Mouse (Mus musculus) embryonic facial prominence, embryonic 11.5 days (tissue): ENCODE data around the gene Hnrnph1. TPM values are rescaled to one million over a fixed set of nuclear protein-coding genes. Genes with fewer than 3 reads are reported as not detected.

ENCODE experiments used
- ATAC-seq: fragments of 200-750 bp; cut with Nextera tagmentation; replicated peaks from 2 replicates; pipeline ENCODE4 v1.8.0; 2017; ENCODE audit warnings: low read depth; ENCODE audit not compliant: insufficient number of reproducible peaks, low FRiP score, low TSS enrichment
- DNase-seq: peaks from one replicate; pipeline ENCODE4 v3.0.0-alpha.2; 2015; ENCODE audit warnings: low spot score
- H3K27ac ChIP-seq: fragments of 300-500 bp; sonication (generic); replicated peaks from 2 replicates; pipeline ENCODE4 v1.5.1; 2014; ENCODE audit warnings: mild to moderate bottlenecking, low read depth, low read length, control low read depth
- H3K27me3 ChIP-seq: fragments of 300-500 bp; sonication (generic); 2 replicates; pipeline ENCODE4 v1.6.1; 2014; ENCODE audit warnings: mild to moderate bottlenecking, low read length, moderate library complexity, mixed read lengths; ENCODE audit not compliant: control insufficient read depth, insufficient read depth
- H3K36me3 ChIP-seq: fragments of 300-500 bp; sonication (generic); replicated peaks from 2 replicates; pipeline ENCODE4 v1.6.1; 2014; ENCODE audit warnings: low read depth, mild to moderate bottlenecking, low read length, moderate library complexity, mixed read lengths; ENCODE audit not compliant: control insufficient read depth, insufficient read depth
- H3K4me1 ChIP-seq: fragments of 300-500 bp; sonication (generic); 2 replicates; pipeline ENCODE4 v1.6.1; 2014; ENCODE audit warnings: low read length, mixed read lengths; ENCODE audit not compliant: control insufficient read depth, insufficient read depth
- H3K4me2 ChIP-seq: fragments of 300-500 bp; sonication (generic); 2 replicates; pipeline ENCODE4 v1.6.1; 2014; ENCODE audit warnings: low read depth, mild to moderate bottlenecking, control low read depth, low read length, moderate library complexity
- H3K4me3 ChIP-seq: fragments of 300-500 bp; sonication (generic); 2 replicates; pipeline ENCODE4 v1.5.1; 2014; ENCODE audit warnings: low read depth, low read length, control low read depth
- H3K9ac ChIP-seq: fragments of 300-500 bp; sonication (generic); replicated peaks from 2 replicates; pipeline ENCODE4 v1.6.1; 2014; ENCODE audit warnings: mild to moderate bottlenecking, control low read depth, low read length
- H3K9me3 ChIP-seq: fragments of 300-500 bp; sonication (generic); replicated peaks from 2 replicates; pipeline ENCODE4 v1.6.1; 2016; ENCODE audit warnings: mild to moderate bottlenecking, low read length, inconsistent platforms, mixed read lengths; ENCODE audit not compliant: control insufficient read depth
- WGBS: fragments of 180-500 bp; shearing (Covaris S2); extraction: QIAGEN DNeasy Blood & Tissue Kit; methylation state at CpG from one replicate; pipeline ENCODE4 v1.1.7; 2014; 5-methylcytosine and 5-hydroxymethylcytosine counted together
- polyA plus RNA-seq: library from polyadenylated mRNA; unstranded; fragments of >200 nt; fragmentation: Nextera tagmentation; extraction: Ambion mirVana; gene quantifications from 2 replicates; pipeline ENCODE4 v1.2.1, GENCODE M21; 2014

Gene Hnrnph1
- polyA plus RNA-seq, 1 experiment from 2014 or later = 855 TPM

DNA sequence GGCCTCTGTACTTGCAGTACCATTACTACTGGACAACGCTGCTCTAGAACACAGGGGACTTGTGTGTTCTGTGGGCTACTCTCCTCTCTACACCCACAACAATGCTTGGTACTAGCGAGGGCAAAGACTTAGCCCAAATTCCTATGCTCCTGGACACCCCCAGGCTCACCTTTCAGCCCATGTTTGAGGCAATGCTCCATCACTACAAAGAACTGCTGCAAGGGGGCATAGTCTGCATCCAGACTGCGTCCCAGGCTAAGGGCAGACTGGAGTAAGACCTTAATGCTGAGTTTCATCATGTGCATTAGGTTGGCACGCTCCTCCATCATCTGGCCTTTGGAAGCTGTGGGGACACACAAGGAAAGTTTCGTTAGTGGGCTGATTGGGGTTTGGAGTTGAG, 44.7 kb downstream of the Hnrnph1 start:
- no peaks in the 10 kb centered on the region for H3K9me3 ChIP-seq
- no peak for DNase-seq
- H3K4me2 ChIP-seq = peak overlapping the region; percentile 67
- 46% methylated on average over 5 of the region's 5 CpGs for WGBS
- H3K9ac ChIP-seq = peak overlapping the region; percentile 60
- H3K27ac ChIP-seq = no peak overlapping the region
- ATAC-seq = 0 out of 2 replicates have a peak, but pooled peaks have one; percentile 5
- H3K36me3 ChIP-seq = no peaks in the 10 kb centered on the region
- peak overlapping the region; percentile 37 for H3K4me3 ChIP-seq
- no peaks in the 10 kb centered on the region for H3K4me1 ChIP-seq
- H3K27me3 ChIP-seq = no peaks in the 10 kb centered on the region

DNA sequence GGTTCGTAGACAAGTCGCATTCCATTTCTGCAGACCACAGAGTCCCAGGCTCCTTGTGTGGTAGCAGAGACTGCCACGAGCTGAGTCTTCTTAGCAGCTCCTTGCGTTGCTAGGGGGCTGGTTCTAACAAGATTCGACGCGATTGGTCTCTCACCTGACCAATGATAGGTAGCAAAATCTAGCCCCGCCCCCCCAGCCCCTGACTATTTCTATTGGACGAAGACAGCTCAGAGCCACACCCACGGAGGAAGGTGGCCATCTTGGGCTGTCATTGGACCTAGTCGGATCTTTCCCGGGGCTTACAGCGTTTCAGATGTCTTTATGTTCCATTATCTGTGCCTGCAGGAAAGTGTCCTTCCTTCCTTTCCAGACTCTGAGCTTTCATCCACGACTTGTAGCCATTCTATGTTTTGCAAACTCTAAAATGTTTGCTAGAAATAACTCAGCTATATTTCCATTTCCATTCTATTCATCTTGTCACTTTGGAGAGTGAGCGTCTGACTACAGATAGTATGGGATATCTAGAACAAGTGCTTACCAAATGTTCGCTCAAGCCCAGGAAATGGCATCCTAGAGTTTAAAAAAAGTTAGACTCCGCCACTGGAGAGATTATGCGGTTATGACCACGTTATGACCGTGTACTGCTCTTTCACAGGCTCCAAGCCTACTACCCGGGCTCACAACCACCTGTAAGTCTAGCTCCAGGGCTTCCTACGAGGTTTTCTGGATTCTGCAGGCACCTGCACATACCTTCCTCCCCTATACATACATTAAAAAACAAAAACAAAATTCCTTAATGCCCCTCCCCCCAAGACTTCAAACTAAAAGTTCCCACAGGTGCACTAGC, 45.4 kb downstream of the Hnrnph1 start:
- peak overlapping the region; percentile 37 for H3K4me3 ChIP-seq
- no peak overlapping the region for H3K27ac ChIP-seq
- H3K4me1 ChIP-seq = no peaks in the 10 kb centered on the region
- H3K9me3 ChIP-seq = no peaks in the 10 kb centered on the region
- DNase-seq (peak; percentile 96), ATAC-seq (peak; percentile 95)
- H3K9ac ChIP-seq = peak overlapping the region; percentile 60
- WGBS = 27% methylated on average over 22 of the region's 22 CpGs
- H3K4me2 ChIP-seq = peak overlapping the region; percentile 67
- H3K36me3 ChIP-seq = no peaks in the 10 kb centered on the region
- no peaks in the 10 kb centered on the region for H3K27me3 ChIP-seq

GRCm38 (mm10) chr11:50426056-50426455, 49.3 kb downstream of the Hnrnph1 start:
- DNase-seq (no peak), ATAC-seq (no peak)
- Histone ChIP-seq H3K4me2 (no peak overlapping the region), H3K4me3 (no peak overlapping the region), H3K27ac (no peak overlapping the region), H3K4me1 (no peaks in the 10 kb centered on the region), H3K36me3 (no peaks in the 10 kb centered on the region), H3K9ac (no peak overlapping the region), H3K27me3 (no peaks in the 10 kb centered on the region), H3K9me3 (no peaks in the 10 kb centered on the region)
- WGBS = 90% methylated on average over 4 of the region's 4 CpGs

DNA sequence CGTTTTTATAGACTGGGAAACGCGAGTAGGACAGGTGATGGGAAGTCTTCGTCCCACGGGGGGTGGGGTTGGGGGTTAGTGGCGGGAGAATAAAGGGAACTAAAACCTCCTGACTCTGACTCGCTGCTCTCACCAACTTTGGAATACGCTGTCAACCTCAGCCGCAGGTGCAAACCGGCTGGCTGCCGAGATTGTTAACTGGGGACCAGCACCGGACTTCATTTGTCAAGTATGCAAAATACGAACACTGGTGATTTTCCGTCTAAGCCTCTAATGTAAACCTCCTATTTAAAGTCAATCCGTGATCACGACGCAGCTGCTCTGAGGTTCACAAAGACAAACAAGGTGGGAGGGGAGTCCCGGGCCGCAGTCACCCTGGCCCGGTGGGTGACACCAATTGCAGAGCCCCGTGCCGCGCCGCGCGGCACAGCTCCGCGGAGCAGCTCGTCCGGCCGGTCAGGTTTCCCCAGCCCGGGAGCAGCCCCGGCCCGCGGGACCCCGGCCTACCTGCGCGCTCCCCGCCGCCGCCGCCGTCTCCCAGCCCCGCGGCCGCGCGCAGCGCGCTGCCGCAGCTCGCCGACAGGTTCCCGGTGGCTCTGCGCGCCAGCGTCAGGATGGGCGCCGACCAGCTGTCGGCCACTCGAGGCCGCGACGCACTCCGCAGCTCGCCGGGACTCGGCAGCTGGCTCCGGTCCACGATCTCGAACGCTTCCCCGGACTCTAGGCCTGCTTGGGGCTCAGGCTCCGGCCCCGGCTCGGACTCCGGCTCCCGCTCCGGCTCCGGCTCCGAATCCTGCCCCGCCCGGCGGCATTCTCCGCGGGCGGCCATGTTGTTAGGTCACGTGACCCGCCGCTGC, 53.7 kb downstream of the Hnrnph1 start, which contains the start of gene Rufy1:
TSS of gene Rufy1 (minus strand) at position 849 of the 857 bp plus-strand sequence.
- under 1% methylated on average over 69 of the region's 90 CpGs for WGBS

DNA sequence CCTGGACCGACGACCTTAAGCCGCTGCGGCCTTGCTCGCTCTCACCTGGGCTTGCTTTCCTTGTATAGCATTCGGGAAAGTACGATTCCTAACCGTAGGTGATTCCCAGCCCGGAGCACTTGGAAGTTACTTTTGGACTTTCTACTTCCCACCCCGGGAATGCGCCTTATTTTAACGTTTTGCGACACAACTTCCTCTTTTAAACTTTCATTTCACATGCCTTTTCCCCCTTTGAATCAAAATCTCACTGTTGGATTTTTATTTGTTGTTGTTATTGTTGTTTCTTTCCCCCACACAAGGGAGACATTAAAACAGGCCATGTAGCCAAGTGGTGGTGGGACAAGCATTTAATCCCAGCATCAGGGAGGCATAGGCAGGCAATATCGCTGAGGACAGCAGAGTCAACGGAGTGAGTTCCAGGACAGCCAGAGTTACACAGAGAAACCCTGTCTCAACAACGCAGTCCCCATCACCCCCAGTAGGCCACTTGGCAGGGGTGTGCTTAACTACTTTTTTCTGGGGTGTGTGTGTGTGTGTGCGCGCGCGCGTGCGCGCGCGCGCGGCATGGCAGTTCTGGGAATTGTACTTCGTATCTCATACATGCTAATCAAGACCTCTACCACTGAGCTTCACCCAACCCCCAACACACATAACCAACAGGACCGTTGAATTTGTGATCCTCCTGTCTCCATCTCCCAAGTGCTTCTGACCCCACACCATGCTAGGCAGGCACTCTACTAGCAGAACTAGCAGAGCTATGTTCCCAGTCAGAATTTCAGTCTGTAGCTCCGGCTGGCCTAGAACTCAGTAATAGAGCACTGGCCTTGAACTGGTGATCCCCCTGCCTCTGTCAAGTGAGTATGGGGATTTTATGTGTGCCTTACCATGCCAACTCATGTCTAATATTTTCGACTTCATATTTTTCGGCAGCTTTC, 54.6 kb downstream of the Hnrnph1 start:
- Histone ChIP-seq H3K27me3 (no peaks in the 10 kb centered on the region), H3K4me3 (peak overlapping the region; percentile 77), H3K4me1 (no peaks in the 10 kb centered on the region), H3K9me3 (no peaks in the 10 kb centered on the region), H3K27ac (peak overlapping the region; percentile 77), H3K9ac (peak overlapping the region; percentile 95), H3K4me2 (peak overlapping the region; percentile 68), H3K36me3 (no peaks in the 10 kb centered on the region)
- peak; percentile 25 for DNase-seq
- 30% methylated on average over 32 of the region's 32 CpGs for WGBS
- 0 out of 2 replicates have a peak, but pooled peaks have one; percentile 54 for ATAC-seq

More for the DNA sequence above, 53.7 kb downstream of the Hnrnph1 start, which contains the start of gene Rufy1:
- ATAC-seq (peak; percentile 78), DNase-seq (peak; percentile 88)
- Histone ChIP-seq H3K27ac (peak within 1 kb of the TSS; percentile 77), H3K9ac (peak within 1 kb of the TSS; percentile 95), H3K9me3 (no peaks in the 10 kb centered on the region), H3K27me3 (no peaks in the 10 kb centered on the region), H3K4me1 (no peaks in the 10 kb centered on the region), H3K4me2 (peak within 1 kb of the TSS; percentile 68), H3K36me3 (no peaks in the 10 kb centered on the region), H3K4me3 (peak within 1 kb of the TSS; percentile 77)

- WGBS = 84% methylated on average over 3 of the region's 3 CpGs
Observed at GRCm38 (mm10) chr11:50432069-50432440, 55.3 kb downstream of the Hnrnph1 start.

DNA sequence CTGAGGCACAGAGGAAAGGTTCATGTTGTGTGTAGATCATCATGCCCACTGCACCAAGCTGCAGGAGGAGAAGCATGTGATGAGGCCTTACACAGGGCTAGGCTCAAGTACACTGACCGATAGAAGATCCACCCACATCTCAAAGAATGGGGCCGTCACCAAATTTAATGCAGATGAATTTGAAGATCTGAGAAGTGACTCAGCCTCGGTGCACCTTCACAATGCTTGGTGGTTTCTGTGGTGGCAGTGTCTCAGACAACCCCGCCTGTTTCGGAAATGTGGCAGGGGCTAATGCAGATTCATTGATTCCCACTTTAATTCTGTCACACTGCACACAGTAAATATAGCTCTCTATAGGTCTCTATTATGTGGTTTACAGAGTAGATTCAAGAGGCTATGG, 56.1 kb downstream of the Hnrnph1 start:
- no peaks in the 10 kb centered on the region for H3K4me1 ChIP-seq
- 88% methylated on average over 5 of the region's 5 CpGs for whole genome bisulfite sequencing
- H3K36me3 ChIP-seq = no peaks in the 10 kb centered on the region
- no peak overlapping the region for H3K27ac ChIP-seq
- no peak for DNase-seq
- H3K9ac ChIP-seq = no peak overlapping the region
- no peak overlapping the region for H3K4me2 ChIP-seq
- no peaks in the 10 kb centered on the region for H3K9me3 ChIP-seq
- ATAC-seq = no peak
- H3K4me3 ChIP-seq = no peak overlapping the region
- H3K27me3 ChIP-seq = no peaks in the 10 kb centered on the region

More at GRCm38 (mm10) chr11:50432069-50432440, 55.3 kb downstream of the Hnrnph1 start:
- no peaks in the 10 kb centered on the region for H3K27me3 ChIP-seq
- H3K4me2 ChIP-seq = no peak overlapping the region
- no peak overlapping the region for H3K9ac ChIP-seq
- no peak overlapping the region for H3K4me3 ChIP-seq
- no peaks in the 10 kb centered on the region for H3K9me3 ChIP-seq
- H3K27ac ChIP-seq = no peak overlapping the region
- no peaks in the 10 kb centered on the region for H3K36me3 ChIP-seq
- DNase-seq (no peak), ATAC-seq (no peak)
- no peaks in the 10 kb centered on the region for H3K4me1 ChIP-seq
